Mouse (Mus musculus) T-cell, adult 2 months (primary cell): ENCODE results near the gene Col17a1.

Source experiments
- DNase-seq: peaks from one replicate; pipeline ENCODE4 v3.0.0; 2022; ENCODE audit warnings: low spot score

Gene Col17a1

GRCm38 (mm10) chr19:47691994-47692393 is at the start of gene Col17a1:
Gene Col17a1 (minus strand): TSS chr19:47692094.
- DNase-seq = no peak

DNA sequence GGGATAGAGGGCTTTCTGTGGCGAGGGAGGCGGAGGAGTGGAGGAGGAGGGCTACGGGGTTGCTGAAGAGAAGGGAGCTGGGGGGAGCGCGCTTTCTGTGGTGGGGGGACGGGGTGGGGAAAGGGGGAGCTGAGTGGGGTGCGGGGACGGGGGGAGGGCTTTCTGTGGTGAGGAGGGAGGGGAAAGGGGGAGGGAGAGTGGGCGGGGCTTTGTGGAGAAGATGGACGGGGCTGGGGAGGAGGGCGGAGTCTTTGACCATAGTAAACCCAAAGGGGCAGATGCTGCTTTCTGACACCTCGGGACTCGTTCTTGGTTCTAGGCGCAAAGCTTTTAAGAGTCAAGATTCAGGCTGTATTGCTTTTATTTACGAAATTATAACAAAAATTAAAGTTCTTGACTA is 40.0 kb upstream of the Col17a1 start:
- DNase-seq = no peak

DNA sequence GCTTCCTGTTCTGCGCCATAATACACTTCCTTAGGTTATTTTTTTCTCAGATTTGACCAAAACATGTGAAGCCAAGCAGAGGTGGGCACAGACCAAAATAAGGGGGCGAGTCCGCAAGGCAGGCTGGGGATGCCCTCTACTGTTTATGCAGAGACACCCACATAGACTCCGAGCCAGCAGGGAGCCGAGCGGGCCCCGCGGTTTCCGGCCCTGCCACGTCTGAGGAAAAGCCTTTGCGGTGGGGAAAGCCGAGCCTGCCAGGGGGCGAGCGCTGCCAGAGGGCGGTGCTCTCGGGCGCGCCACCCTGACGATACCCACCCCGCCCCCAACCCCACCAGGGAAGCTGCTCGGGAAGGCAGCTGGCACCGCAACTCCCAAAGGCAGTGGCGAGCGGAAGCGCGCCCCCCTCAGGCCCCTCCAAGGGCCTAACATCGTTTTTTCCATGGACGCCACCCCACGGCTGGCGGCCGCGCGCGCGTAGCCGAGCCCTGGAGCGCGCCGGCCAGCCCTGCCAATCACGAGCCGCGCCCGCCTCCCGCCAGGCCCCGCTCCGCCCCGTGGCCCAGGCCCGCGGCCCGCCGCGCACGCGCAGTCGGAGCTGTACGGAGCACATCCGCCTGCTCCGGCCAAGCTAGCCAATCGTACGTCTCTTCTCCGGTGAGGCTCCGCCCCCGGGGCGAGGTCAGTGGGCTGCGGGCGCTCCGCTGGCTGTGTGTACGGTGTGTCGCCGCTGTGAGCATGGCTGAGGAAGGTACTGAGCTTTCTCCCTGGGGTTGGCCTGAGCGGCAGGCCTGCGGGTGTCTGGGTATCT is 39.4 kb upstream of the Col17a1 start, which contains the start of gene Sfr1:
Sfr1 (plus strand) TSS at position 612 of the 811 bp plus-strand sequence.
- peak; percentile 99 for DNase-seq

- peak; percentile 74 for DNase-seq
Measured at GRCm38 (mm10) chr19:47730691-47731070, 38.8 kb upstream of the Col17a1 start.

DNA sequence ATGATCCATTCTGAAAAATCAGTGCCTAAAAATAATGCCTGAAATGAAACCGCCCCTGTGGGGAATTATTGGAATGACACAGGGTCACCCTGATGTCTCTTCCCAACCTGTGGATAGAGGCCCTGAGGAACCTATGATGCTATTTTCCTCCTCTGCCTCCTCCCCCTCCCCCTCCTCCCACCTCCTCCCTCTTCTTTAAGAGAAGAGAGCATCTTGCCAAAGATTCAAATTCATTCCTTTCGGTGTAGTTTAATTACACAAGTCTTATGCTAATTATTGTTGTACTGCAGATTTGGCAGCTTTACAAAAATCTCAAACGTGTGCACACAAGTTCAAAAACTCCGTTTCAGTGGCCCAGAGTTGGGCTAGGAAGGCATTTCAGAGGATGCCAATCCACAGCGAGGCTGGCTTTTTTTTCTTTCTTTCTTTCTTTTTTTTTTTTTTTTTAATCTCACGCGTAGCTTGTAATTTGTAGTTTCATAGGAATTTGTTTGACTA is 33.8 kb upstream of the Col17a1 start:
- no peak for DNase-seq

DNA sequence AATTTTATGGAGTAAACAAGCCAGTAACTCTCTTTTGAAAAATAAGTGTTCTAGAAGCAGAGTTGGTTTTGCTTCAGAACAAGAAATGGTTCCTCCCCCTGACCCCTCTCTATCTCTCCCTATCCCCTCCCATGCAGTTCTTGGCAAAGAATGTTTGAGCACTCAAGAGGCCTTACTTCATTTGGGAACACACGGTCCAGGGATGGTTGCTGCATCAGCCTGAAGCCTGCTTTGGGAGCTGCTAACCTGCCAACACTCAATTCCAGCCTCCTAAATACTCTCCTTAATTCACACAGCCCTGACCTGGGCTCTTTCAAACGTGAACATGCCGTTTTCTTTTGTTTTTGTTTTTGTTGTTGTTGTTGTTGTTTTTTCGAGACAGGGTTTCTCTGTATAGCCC is 33.0 kb upstream of the Col17a1 start:
- no peak for DNase-seq

GRCm38 (mm10) chr19:47722471-47722870 is 30.6 kb upstream of the Col17a1 start:
- no peak for DNase-seq

GRCm38 (mm10) chr19:47719147-47719546 is 27.3 kb upstream of the Col17a1 start:
- DNase-seq = no peak

DNA sequence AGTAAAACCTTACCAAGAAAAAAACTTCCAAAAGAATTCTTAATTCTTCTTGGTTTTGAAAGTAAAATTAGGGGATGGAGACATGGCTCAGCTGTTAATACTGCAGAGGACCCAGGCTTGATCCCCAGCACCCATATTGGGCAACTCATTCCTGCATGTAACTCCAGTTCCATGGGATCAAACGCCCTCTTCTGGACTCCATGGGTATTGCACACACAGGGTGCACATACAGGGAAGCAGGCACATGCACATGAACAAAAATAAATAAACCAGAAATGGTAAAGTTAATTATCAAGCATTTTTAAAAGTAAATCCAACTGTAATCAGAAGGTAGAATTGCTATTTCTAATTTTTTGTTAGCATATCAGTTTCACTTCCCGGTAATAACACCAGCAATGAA is 24.2 kb upstream of the Col17a1 start:
- DNase-seq = no peak

DNA sequence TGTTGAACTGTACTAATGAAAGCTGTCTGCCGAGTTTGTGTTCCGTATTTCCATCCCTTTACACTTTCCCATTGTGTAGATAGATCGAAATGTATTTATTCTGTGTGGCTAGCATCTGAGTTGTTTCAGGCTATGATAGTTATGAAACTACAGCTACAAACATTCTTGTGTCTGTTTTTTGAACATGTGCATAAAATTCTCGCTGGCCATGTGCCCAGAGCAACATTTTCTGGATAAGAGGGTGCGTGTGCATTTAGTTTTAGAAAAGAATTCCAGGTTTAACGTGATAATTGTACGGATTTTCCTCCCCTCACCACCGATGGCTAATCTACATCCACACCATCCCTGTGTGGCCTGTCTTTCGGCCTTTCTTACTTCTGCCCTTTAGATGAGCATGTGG is 21.6 kb upstream of the Col17a1 start:
- no peak for DNase-seq

- DNase-seq = no peak
Measured at GRCm38 (mm10) chr19:47710376-47710775, 18.5 kb upstream of the Col17a1 start.

GRCm38 (mm10) chr19:47705772-47706309 is 13.9 kb upstream of the Col17a1 start:
- no peak for DNase-seq

DNA sequence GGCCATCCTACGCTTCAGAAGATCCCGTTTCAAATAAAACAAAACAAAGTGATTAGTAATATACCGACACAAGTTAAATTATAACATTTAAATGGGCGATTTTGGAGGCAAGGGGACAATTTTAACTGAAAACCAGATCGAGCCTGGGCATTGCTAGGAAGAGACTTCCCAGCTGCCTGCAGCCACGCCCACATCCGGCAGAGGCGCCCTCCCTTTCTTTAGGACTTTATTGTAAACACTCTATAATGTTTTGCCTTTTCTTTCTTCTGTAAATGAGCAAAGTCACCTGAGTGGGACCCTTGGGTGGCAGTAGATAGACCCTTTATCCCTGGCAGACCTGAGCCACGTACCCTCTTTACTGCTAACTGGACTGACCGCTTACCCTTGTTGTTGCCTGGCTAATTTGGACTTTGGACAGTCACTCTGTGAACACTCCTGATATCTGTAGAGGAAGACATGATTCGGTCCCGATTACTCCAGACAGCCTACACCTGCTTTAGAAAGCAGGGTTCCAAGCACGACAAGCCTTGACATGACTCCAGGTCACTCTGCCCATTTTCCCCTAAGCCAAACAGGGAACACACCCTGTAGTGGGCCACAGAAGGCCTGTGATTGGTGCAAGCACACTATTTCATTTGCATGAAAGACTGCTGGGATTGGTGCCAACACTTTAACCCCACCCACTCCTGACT is 13.3 kb upstream of the Col17a1 start:
- no peak for DNase-seq

DNA sequence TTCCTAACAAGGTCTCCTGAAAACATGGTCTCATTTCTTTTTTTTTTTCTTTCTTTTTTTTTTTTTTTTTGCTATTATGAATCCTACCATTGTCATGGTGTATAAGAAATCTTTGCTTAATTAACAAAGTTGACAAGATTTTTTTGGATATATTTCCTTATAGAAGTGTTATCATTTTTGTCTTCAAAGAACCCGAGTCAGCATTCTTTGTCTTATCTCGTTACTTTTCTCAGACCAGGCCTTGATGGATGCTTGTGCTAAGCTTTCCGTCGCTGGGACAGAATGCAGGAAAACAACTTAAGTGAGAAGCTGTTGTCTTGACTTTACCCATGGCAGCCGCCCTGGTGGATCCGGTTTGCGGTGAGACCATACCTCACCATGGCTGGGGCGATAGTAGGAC is 8.6 kb upstream of the Col17a1 start:
- no peak for DNase-seq

DNA sequence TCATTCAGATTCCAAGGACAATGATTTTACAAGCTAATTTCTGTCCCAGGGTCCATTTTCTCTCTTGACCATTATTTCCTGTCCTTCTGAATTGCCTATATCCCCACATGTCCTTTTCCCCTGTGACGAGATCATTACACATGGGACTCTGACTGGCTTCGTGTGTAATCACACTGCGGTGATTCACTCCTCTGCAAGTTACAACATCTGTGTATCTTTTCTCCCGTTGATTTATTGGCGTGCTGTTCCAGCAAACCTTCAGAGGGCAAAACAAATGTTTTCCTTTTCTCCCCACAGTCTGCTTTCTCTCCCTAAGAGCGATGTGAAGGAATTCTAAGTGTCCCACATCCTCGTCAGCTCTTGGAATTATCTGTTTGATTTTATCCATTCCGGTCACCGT is 7.8 kb upstream of the Col17a1 start:
- DNase-seq = no peak

DNA sequence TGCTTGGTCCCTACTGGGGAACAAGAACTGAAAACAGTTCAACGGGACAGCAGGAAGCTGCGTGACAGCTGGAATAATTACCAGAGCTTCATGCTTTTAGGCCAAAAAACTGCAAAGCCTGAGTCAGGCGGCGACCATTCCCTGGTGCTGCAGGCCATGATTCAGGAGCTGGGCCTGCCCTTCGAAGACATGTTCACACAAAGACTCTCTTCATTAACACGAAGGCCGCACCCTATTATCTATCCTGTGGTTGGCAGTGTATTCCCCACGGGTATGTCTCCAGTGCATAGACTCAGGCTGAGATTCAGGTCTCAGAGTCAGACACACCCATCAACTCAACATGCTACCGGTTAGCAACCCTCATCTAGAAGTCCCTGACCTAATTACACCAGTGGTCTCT is 6.4 kb upstream of the Col17a1 start:
- DNase-seq = no peak

- no peak for DNase-seq
Measured at GRCm38 (mm10) chr19:47697067-47697466, 5.2 kb upstream of the Col17a1 start.

- no peak for DNase-seq
Measured at GRCm38 (mm10) chr19:47696411-47696810, 4.5 kb upstream of the Col17a1 start.

- DNase-seq = no peak
Measured at GRCm38 (mm10) chr19:47695725-47696124, 3.8 kb upstream of the Col17a1 start.

GRCm38 (mm10) chr19:47689592-47689991 is 2.3 kb downstream of the Col17a1 start:
- no peak for DNase-seq

DNA sequence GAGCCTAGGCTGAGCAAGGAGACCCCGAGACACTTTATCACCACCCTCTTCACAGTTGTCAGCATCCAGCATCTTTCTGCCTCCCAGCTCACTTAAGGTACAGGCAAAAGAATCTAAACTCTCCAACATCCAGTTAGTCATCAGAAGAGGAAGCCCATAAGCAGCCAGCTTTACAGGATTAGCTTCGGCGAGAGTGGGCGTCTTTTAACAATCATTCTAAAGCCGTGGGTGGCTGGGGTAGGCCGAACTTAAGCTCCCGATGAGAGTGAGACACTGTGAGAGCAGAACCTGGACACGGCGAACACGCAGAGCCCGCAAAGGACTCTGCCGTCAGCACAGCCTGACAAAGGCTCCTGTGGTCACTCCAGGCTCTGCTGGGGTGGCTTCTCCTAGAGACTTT is 13.2 kb downstream of the Col17a1 start:
- no peak for DNase-seq

GRCm38 (mm10) chr19:47674419-47674818 is 17.5 kb downstream of the Col17a1 start:
- DNase-seq = no peak

GRCm38 (mm10) chr19:47668399-47668798 is 23.5 kb downstream of the Col17a1 start:
- no peak for DNase-seq
